Mouse (Mus musculus) intestine, embryonic 14.5 days (tissue): Measurements from ENCODE around the gene Pde1b. TPM values are rescaled to one million over a fixed set of nuclear protein-coding genes. Genes with fewer than 3 reads are reported as not detected.

Source experiments
- ATAC-seq: fragments of 200-750 bp; cut with Nextera tagmentation; replicated peaks from 2 replicates; pipeline ENCODE4 v1.8.0; 2017; ENCODE audit warnings: low read depth, moderate number of reproducible peaks, moderate TSS enrichment, moderate library complexity; ENCODE audit not compliant: low FRiP score, low TSS enrichment
- DNase-seq: peaks from one replicate; pipeline ENCODE4 v3.0.0-alpha.2; 2018; ENCODE audit warnings: low spot score
- H3K27ac ChIP-seq: fragments of 300-500 bp; sonication (generic); 2 replicates; pipeline ENCODE4 v1.5.1; 2014; ENCODE audit warnings: low read depth, mild to moderate bottlenecking, control low read depth
- H3K27me3 ChIP-seq: fragments of 300-500 bp; sonication (generic); replicated peaks from 2 replicates; pipeline ENCODE4 v1.6.1; 2014; ENCODE audit warnings: low read length, control low read depth; ENCODE audit not compliant: control insufficient read depth, insufficient read depth
- H3K36me3 ChIP-seq: fragments of 300-500 bp; sonication (generic); 2 replicates; pipeline ENCODE4 v1.6.1; 2014; ENCODE audit warnings: low read length, control low read depth; ENCODE audit not compliant: control insufficient read depth, insufficient read depth
- H3K4me1 ChIP-seq: fragments of 300-500 bp; sonication (generic); replicated peaks from 2 replicates; pipeline ENCODE4 v1.6.1; 2014; ENCODE audit warnings: low read length, control low read depth, mixed read lengths; ENCODE audit not compliant: control insufficient read depth, insufficient read depth
- H3K4me2 ChIP-seq: fragments of 300-500 bp; sonication (generic); 2 replicates; pipeline ENCODE4 v1.6.1; 2014; ENCODE audit warnings: low read length
- H3K4me3 ChIP-seq: fragments of 300-500 bp; sonication (generic); 2 replicates; pipeline ENCODE4 v1.5.1; 2014; ENCODE audit warnings: low read depth, low read length, control low read depth, mixed read lengths
- H3K9ac ChIP-seq: fragments of 300-500 bp; sonication (generic); 2 replicates; pipeline ENCODE4 v1.6.1; 2014; ENCODE audit warnings: mild to moderate bottlenecking, low read length
- H3K9me3 ChIP-seq: fragments of 300-500 bp; sonication (generic); 2 replicates; pipeline ENCODE4 v1.6.1; 2016; ENCODE audit warnings: low read length, control low read depth; ENCODE audit not compliant: control insufficient read depth
- WGBS: fragments of 180-500 bp; shearing (Covaris S2); extraction: QIAGEN DNeasy Blood & Tissue Kit; methylation state at CpG from one replicate; pipeline ENCODE4 v1.1.7; 2014; 5-methylcytosine and 5-hydroxymethylcytosine counted together
- polyA plus RNA-seq: library from polyadenylated mRNA; unstranded; fragments of >200 nt; fragmentation: Nextera tagmentation; extraction: Ambion mirVana; gene quantifications from 2 replicates; pipeline ENCODE4 v1.2.1, GENCODE M21; 2014

Pde1b gene
- polyA plus RNA-seq, 1 experiment from 2014 or later = 7.1 TPM

DNA sequence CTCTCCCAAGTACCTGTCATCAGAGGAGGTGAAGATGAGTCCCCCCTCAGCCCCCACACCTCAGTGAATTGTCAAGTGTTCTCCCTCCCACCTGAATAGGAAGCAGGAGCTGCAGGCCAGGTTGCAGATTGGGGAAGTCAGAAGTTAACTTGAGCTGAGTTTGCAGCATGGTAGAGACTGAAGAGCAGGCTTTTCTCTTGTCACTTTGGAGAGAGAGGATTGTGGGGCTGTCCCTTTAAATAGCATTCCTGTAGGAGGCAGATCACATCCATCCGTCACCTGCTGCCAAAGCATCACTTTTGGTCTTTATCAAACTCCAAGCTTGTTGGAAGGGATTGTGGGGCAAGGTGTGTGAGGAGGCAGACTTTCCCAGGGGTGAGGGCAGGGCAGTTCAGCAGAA, 2.1 kb upstream of the Pde1b start:
- H3K4me1 ChIP-seq = 0 out of 2 replicates have a peak, but pooled peaks cover 2% of the 10 kb centered on the region
- ATAC-seq (no peak), DNase-seq (no peak)
- H3K9me3 ChIP-seq = no peaks in the 10 kb centered on the region
- peaks cover 31% of the 10 kb centered on the region for H3K27me3 ChIP-seq
- no peak overlapping the region for H3K9ac ChIP-seq
- no peak overlapping the region for H3K4me2 ChIP-seq
- no peak overlapping the region for H3K4me3 ChIP-seq
- 79% methylated on average over 1 of the region's 1 CpGs for WGBS
- H3K27ac ChIP-seq = no peak overlapping the region
- no peaks in the 10 kb centered on the region for H3K36me3 ChIP-seq

DNA sequence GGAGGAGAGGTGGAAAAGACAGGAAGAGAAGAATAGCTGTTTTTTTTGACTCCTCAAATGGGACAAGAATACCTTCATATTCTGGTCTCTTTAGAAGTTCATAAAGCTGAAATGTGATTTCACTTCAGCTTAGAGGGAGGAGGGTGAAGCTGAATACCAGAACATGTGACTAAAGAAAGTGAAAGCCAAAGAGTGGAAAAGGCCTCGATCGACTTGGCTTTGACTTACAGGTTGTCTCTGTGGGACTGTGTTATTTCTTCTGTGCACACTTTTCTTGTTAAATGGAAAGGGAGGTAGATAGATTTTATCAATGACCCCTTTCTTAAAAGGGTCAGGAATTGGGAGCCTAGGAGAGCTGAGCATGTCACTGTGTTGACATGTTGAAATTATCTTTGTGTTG, 1.6 kb upstream of the Pde1b start:
- Histone ChIP-seq H3K4me1 (0 out of 2 replicates have a peak, but pooled peaks cover 2% of the 10 kb centered on the region), H3K27ac (no peak overlapping the region), H3K36me3 (no peaks in the 10 kb centered on the region), H3K4me2 (no peak overlapping the region), H3K27me3 (peaks cover 31% of the 10 kb centered on the region), H3K9me3 (no peaks in the 10 kb centered on the region), H3K9ac (no peak overlapping the region), H3K4me3 (no peak overlapping the region)
- ATAC-seq = no peak
- 48% methylated on average over 2 of the region's 2 CpGs for WGBS
- no peak for DNase-seq

DNA sequence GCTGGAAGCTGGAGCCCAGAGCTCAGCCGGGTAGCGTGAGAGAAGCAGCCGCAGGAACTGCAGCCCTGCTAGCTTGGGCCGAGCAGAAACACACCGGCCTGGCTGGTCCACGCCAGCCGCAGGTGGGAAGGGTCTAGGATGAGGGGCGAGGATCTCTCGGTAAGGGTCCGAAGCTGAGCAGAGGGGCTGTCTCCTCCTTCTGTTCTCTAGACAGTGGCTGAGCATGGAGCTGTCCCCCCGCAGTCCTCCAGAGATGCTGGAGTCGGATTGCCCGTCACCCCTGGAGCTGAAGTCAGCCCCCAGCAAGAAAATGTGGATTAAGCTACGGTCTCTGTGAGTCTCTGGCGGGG, 392 bp downstream of the Pde1b start:
- Histone ChIP-seq H3K4me3 (peak overlapping the region; percentile 45), H3K36me3 (no peaks in the 10 kb centered on the region), H3K9me3 (no peaks in the 10 kb centered on the region), H3K9ac (peak overlapping the region; percentile 53), H3K27me3 (peaks cover 31% of the 10 kb centered on the region), H3K4me1 (0 out of 2 replicates have a peak, but pooled peaks cover 2% of the 10 kb centered on the region), H3K27ac (no peak overlapping the region), H3K4me2 (peak overlapping the region; percentile 95)
- ATAC-seq = peak; percentile 70
- DNase-seq = no peak
- 0% methylated on average over 15 of the region's 15 CpGs for WGBS

DNA sequence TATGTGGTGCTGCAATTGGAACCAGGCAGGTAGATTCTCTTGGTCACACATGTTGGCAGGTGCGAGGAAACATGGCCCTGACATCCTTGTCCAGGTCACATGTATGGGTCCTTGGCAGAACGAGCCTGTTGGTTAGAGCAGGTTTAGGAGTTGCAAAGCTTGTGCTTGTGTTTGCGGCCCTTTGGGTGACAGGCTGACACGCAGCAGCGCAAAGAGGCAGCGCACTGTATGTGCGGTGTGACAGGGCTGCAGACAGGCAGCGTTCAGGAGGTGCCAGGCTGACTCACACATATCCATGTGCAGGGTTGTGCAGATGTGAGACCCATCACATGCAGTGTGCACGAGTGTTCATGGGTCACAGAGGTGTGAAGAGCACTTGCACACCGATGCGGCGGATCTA, 826 bp downstream of the Pde1b start:
- no peaks in the 10 kb centered on the region for H3K36me3 ChIP-seq
- no peaks in the 10 kb centered on the region for H3K9me3 ChIP-seq
- no peak for ATAC-seq
- peak overlapping the region; percentile 95 for H3K4me2 ChIP-seq
- 0 out of 2 replicates have a peak, but pooled peaks cover 2% of the 10 kb centered on the region for H3K4me1 ChIP-seq
- H3K27ac ChIP-seq = no peak overlapping the region
- DNase-seq = no peak
- peaks cover 28% of the 10 kb centered on the region for H3K27me3 ChIP-seq
- H3K9ac ChIP-seq = no peak overlapping the region
- 42% methylated on average over 12 of the region's 12 CpGs for WGBS
- H3K4me3 ChIP-seq = peak overlapping the region; percentile 45; the same call in 1 of the 2 replicates

DNA sequence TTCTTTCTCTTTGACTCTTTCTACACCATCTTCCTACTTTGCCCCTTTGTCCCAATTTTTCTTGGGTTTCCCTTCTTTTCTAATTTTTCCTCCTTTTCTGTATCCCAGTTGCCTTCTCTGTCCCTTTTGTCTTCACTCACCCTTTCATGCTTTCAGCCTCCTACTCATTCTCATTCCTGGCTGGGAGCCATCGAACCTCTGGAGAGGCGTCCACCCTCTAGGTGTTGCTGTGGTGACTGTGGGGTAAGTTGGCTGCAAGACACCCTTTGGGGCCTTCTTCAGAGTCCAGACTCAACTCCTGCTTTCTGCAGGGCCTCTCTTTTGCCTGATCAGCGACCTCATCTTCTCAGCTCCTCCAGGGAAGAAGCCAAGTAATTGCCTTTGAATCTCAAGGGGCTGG, 6.5 kb downstream of the Pde1b start:
- no peak overlapping the region for H3K4me2 ChIP-seq
- H3K36me3 ChIP-seq = no peaks in the 10 kb centered on the region
- H3K27ac ChIP-seq = no peak overlapping the region
- peaks cover 18% of the 10 kb centered on the region for H3K27me3 ChIP-seq
- no peak overlapping the region for H3K4me3 ChIP-seq
- 59% methylated on average over 3 of the region's 3 CpGs for WGBS
- H3K4me1 ChIP-seq = peaks cover 3% of the 10 kb centered on the region; the same call in 1 of the 2 replicates
- DNase-seq = no peak
- H3K9ac ChIP-seq = no peak overlapping the region
- no peaks in the 10 kb centered on the region for H3K9me3 ChIP-seq
- no peak for ATAC-seq

DNA sequence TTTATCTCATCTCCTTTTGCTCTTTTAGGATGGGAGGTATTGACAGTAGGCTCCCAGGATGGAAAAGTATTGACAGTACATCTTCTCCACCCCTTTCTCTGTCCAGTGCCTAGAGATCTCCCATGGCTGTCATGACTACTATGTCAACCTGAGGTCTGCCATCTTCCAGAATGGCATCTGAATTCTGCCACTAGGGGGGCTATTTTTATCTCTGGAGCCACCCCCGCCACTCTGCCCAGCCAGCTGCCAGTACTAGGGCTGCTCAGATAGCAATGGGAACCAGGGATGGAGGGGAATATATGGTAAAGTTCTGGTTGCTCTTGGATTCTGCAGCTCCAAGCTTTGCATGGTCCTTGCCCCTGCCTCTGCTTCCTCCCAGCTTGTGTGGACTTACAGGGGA, 8.8 kb downstream of the Pde1b start:
- Histone ChIP-seq H3K27me3 (0 out of 2 replicates have a peak, but pooled peaks cover 4% of the 10 kb centered on the region), H3K36me3 (no peaks in the 10 kb centered on the region), H3K27ac (no peak overlapping the region), H3K4me3 (no peak overlapping the region), H3K9me3 (no peaks in the 10 kb centered on the region), H3K4me1 (peaks cover 8% of the 10 kb centered on the region; the same call in 1 of the 2 replicates), H3K9ac (no peak overlapping the region), H3K4me2 (no peak overlapping the region)
- WGBS = 74% methylated on average over 1 of the region's 1 CpGs
- DNase-seq (no peak), ATAC-seq (no peak)

DNA sequence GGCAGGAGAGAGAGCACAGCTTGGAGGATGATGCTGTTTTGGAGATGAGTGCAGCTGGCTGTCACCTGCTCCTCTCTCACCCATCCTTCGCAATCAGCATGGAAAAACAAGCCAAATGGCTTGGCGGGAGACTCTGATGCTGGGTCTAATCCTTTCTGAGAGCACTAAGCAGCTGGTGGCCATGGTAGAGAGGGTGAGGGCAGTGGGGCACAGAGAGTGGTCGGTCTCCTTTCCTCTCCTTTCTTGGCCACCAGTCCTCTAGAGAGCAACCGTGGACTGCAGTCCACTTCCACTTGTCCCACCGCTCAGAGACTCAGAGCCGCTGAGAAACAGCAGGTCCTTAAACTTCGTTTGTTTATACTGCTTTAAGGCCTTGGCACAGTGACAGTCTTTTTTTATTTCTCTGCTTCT, 10.8 kb downstream of the Pde1b start:
- no peak for DNase-seq
- Histone ChIP-seq H3K27ac (no peak overlapping the region), H3K9me3 (no peaks in the 10 kb centered on the region), H3K9ac (no peak overlapping the region), H3K36me3 (no peaks in the 10 kb centered on the region), H3K4me3 (peak overlapping the region; percentile 32; the same call in 1 of the 2 replicates), H3K4me1 (peaks cover 8% of the 10 kb centered on the region; the same call in 1 of the 2 replicates), H3K4me2 (peak overlapping the region; percentile 52), H3K27me3 (0 out of 2 replicates have a peak, but pooled peaks cover 4% of the 10 kb centered on the region)
- 9% methylated on average over 7 of the region's 7 CpGs for WGBS
- peak; percentile 40 for ATAC-seq

DNA sequence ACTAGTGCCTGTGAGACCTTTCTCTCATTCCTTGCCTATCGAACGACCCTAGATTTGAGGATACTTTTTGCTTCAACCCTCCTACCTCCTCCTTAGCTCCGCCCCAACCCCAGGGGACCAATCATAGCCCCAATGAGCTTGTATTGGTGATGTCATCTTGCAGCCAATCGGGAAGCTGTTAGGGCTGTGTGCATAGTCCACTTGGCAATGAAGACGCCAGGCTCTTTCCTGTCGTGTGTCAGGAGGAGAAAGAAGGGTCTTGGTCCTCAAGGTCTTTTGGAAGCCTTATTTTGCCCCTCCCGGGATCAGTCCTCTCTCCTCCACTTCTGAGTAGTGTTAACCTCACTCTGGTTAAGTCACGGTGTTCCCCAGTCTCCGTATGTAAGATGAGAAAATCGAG, 11.3 kb downstream of the Pde1b start:
- 4% methylated on average over 10 of the region's 10 CpGs for WGBS
- 0 out of 2 replicates have a peak, but pooled peaks cover 4% of the 10 kb centered on the region for H3K27me3 ChIP-seq
- H3K9ac ChIP-seq = 0 out of 2 replicates have a peak overlapping the region, but pooled peaks have one; percentile 21
- peaks cover 8% of the 10 kb centered on the region; the same call in 1 of the 2 replicates for H3K4me1 ChIP-seq
- DNase-seq = peak; percentile 81
- peak; percentile 97 for ATAC-seq
- no peaks in the 10 kb centered on the region for H3K36me3 ChIP-seq
- H3K27ac ChIP-seq = 0 out of 2 replicates have a peak overlapping the region, but pooled peaks have one; percentile 14
- no peaks in the 10 kb centered on the region for H3K9me3 ChIP-seq
- peak overlapping the region; percentile 32 for H3K4me3 ChIP-seq
- peak overlapping the region; percentile 52 for H3K4me2 ChIP-seq

DNA sequence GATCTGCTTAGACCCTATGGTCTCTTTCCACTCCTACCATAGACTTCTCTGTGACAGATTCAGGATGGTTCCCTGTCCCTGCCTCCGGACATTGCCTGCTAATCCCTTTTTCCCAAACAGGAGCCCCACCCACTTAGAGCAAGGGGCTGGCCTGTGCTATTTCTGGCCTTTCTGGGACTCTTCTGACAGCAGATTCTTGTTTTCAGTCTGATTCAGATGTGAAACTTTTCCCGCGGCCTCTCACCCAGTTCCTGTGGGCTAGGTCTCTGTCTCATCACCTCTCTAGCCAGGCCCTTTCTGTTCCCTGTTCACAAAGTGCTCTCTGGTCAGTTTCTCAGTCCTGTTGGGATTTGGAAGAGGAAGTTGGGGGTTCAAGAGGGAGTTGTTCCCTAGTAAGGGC, 12.1 kb downstream of the Pde1b start:
- Histone ChIP-seq H3K4me2 (peak overlapping the region; percentile 52; the same call in 1 of the 2 replicates), H3K4me3 (no peak overlapping the region), H3K9me3 (no peaks in the 10 kb centered on the region), H3K36me3 (no peaks in the 10 kb centered on the region), H3K4me1 (peaks cover 8% of the 10 kb centered on the region; the same call in 1 of the 2 replicates), H3K27me3 (0 out of 2 replicates have a peak, but pooled peaks cover 4% of the 10 kb centered on the region), H3K9ac (no peak overlapping the region), H3K27ac (no peak overlapping the region)
- ATAC-seq = no peak
- DNase-seq = no peak
- WGBS = 14% methylated on average over 3 of the region's 3 CpGs
